Mouse (Mus musculus) mouse trophoblast stem cell (cell line): ENCODE results near the gene 9230104L09Rik.

Experiments
- in situ Hi-C, 2 experiments: fragments of 300-500 bp; cut with MseI, MboI; formaldehyde crosslinking; loops; 2 replicates in 1 of 2; 3 replicates in 1 of 2; pipeline ENCODE4 v1.15.1; 2025

The 9230104L09Rik gene

GRCm38 (mm10) chr2:148864966-148865365, at the start of gene 9230104L09Rik:
Gene 9230104L09Rik, minus strand, starts transcription at chr2:148865038.
- in situ Hi-C loops, result no loop called here

GRCm38 (mm10) chr2:148902286-148902685, 37.4 kb upstream of the 9230104L09Rik start:
- in situ Hi-C loops, result loop anchor here (5.0 kb wide), 1 partner anchor 50 kb away; no protein-coding TSS in a partner anchor

GRCm38 (mm10) chr2:148900305-148900704, 35.5 kb upstream of the 9230104L09Rik start:
- in situ Hi-C loops, result loop anchor here (5.0 kb wide), 1 partner anchor 48 kb away; no protein-coding TSS in a partner anchor

DNA sequence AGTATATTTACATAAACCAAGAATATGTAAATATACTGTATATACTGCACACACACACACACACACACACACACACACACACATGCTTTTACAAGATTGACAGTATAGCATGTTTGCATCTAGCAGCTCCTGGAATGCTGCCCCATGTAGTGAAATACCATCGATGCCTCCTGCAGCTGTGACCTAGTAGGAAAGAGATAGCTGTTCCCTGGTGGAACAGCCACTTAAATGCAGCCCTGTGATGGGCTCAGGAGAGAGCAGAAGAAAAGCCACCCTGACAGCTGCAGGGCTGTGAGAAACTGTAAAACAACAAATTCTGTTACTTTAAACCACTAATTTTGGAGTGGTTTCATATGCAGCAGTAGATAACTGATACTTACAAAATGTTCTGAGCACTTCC, 31.4 kb upstream of the 9230104L09Rik start:
- in situ Hi-C loops, result no loop called here

GRCm38 (mm10) chr2:148893107-148893506, 28.3 kb upstream of the 9230104L09Rik start:
- in situ Hi-C loops, result no loop called here

DNA sequence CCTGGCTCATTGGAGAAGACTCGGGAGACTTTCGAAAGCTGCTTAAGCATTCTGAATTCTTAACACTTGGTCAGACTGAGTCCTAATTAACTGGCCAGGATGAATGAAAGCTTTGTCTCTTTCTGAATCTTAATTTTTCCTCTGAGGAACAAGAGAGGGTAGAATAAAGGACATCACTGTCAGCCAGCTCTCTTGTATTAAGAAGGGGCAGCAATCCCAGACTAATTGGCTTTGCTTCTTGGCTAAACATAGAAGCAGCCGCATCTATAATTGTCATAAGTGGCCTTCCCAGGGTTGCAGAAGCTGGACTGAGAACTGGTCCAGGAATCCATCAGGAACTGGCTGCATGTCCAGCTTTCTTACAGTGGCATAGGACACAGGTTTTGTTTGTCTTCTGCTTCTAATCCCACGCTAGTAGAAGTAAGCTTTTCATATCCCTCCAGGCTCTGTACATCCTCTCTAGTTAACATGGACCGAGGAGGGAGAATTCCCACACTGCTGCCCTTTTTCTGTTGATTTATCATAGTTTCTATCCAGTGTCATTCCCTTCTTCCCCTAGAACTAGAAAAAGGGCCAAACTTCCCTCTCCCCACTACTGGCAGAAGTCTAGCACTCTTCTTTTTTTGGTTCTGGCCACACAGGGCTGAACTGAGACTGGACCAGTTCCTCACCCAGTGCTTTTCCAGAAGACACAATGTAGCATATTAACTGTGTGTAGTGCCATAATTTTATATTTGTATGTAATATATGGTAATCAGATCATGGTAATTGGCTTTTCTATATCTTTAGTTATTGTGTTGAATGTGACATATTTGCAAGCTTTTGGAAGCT, 25.4 kb upstream of the 9230104L09Rik start:
- in situ Hi-C loops, result no loop called here

- in situ Hi-C loops, result no loop called here
Observed at GRCm38 (mm10) chr2:148889331-148890010, 24.6 kb upstream of the 9230104L09Rik start.

- in situ Hi-C loops, result no loop called here
Observed at GRCm38 (mm10) chr2:148888872-148889271, 24.0 kb upstream of the 9230104L09Rik start.

GRCm38 (mm10) chr2:148884738-148885137, 19.9 kb upstream of the 9230104L09Rik start:
- in situ Hi-C loops, result no loop called here

GRCm38 (mm10) chr2:148879199-148879598, 14.4 kb upstream of the 9230104L09Rik start:
- in situ Hi-C loops, result no loop called here

DNA sequence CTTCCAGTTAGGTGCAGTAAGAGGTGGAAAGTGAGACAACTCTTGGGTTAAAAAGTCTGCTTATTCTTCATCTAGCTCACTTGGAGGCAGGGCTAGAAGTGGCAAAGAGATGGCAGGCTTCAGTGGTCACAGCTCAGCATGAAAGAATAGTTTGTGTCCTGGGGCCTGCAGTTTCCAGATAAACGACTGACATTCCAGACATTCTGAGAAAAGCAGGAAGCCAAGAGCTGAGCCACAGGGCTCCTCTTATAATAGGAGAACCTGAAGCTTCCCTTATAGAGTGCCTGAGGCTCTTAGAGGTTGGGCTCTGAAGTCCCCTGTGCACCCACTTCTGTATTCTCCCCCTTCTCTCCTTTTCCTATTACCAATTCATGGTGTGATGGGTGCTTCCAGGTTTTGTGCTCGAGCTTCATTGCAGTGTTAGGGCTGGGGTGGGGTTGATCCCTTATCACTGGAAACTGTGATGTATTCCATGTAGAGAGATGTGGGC, 13.8 kb upstream of the 9230104L09Rik start:
- in situ Hi-C loops, result no loop called here

GRCm38 (mm10) chr2:148877016-148877770, 12.4 kb upstream of the 9230104L09Rik start:
- in situ Hi-C loops, result no loop called here

DNA sequence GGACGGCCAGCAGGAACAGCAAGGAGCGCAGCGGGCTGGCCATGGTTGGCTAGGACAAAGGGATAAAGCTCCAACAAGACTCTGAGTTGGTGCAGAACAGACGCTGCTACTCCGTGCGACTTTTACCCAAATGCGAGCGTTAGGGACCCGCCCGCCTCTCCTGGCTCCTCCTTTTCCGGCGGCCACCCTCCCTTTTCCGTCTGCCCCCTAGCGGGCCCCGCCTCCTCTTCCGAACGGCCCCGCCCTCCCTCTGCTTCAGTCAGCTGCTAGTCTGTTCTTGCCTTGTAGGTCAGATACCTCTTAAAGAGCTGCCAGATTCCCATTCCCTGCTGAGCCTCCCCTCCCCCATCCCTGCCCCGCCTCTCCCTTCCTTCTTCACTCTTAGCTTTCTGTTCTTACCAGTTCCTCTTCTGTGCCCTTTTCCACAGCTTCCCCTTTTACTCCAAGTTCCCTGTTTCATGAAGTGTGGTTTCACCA, 10.5 kb upstream of the 9230104L09Rik start, which contains the start of gene Cst3:
Gene Cst3 (minus strand): TSS at position 358 of the 477 bp plus-strand sequence.
- in situ Hi-C loops, result no loop called here

GRCm38 (mm10) chr2:148874617-148875334, 9.9 kb upstream of the 9230104L09Rik start:
- in situ Hi-C loops, result no loop called here

DNA sequence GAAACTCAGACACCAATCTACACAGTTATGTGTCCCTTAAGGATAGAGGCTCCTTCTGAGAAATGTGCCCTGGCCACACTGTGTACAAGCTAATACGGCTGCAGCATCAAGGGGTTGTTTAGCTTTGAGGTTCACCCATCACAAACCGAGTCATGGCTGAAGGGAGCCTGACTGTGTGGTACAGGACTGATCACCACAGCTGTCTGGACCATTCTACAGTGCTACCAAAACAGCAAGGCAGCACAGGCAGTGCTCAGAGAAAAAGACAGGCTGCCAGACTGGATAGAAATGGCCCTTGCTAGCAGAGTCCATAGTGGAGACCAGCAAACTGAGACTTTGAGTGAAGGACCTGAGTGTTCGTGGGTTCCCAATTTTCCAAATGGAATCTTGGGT, 9.4 kb upstream of the 9230104L09Rik start:
- in situ Hi-C loops, result no loop called here

DNA sequence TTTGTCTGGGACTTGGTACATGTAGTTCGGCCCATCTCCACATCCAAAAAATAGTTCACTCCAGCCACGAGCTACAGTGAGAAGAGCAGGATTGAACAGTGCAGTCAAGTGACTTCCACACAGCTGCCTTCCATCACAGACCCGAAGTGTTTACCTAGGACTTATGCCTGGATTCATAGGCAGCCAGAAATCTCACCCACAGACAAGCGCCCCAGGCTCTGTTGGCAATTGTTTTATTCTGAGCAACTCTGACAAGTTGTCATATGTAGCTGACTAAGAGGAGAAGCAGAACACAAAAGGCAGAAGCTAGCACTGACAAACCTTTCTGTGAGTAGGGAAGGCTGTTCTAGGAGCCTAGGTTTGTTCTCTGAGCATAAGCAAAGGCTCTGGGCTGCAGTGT, 8.0 kb upstream of the 9230104L09Rik start:
- in situ Hi-C loops, result no loop called here

- in situ Hi-C loops, result no loop called here
Observed at GRCm38 (mm10) chr2:148870526-148870925, 5.7 kb upstream of the 9230104L09Rik start.

GRCm38 (mm10) chr2:148868959-148869358, 4.1 kb upstream of the 9230104L09Rik start:
- in situ Hi-C loops, result no loop called here

DNA sequence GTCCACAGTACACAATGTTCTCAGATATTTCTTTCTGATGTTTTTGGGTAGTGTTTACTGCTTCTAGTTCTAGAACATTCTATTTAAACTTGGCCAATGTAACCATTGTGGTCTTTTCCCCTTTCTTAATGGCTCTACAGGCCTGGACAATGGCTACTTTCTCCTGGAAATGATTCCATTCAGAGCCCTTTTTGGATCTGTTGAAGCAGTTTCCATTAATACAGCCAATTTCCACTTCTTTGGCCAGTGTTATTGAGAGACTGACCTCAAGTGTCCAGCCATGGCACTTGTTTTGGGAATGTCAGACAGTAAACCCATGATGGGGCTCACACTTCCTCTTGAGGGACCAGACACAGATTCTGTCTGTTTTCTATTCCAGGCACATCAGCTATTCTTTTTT, 3.1 kb downstream of the 9230104L09Rik start:
- in situ Hi-C loops, result no loop called here

DNA sequence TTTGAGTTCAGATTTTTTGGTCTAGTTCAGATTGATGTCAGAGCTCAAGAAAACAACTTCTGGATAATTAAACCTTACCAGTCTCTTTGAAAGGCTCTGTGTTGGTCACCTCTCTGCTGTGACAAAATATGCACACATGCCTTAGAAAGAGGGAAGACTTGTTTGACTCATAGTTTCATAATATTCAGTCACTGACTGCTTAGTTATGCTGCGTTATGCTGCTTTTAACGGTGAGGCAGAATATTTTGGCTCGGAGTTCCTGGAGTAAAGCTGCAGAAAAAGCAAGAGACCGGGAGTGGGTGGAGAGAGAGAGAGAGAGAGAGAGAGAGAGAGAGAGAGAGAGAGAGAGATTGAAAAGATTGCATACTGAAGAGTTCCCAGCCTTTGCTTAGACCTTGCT, 3.8 kb downstream of the 9230104L09Rik start:
- in situ Hi-C loops, result no loop called here

DNA sequence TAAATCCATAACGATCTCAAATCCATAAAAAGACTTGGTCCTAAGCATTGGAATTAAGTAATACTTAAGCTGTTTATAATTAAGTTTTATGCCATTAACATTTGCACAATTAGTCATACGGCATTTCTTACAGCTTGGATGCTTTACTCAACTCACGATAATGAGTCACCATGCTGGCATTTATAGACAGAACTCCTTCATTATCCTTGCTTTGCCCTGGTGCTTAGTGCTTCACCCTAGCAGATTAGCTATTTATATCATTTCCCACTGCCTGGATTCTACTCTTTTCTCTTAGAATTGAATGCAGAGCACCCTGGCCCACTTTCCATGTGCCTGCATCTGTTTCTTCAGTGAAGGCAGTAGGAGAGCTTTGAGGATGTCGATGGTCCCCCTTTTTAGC, 7.3 kb downstream of the 9230104L09Rik start:
- in situ Hi-C loops, result no loop called here
